Mouse (Mus musculus) CH12.LX (cell line): ENCODE results near the gene Hist1h3a. TPM values are rescaled to one million over a fixed set of nuclear protein-coding genes. Genes with fewer than 3 reads are reported as not detected.
A peak's percentile ranks its signal among the peaks of the same experiment; 100 is the strongest.

Source experiments
- DNase-seq: peaks from one replicate; pipeline ENCODE4 v3.0.0-alpha.2; 2013; ENCODE audit errors: extremely low read depth
- H3K27ac ChIP-seq: 2 replicates; pipeline ENCODE4 v1.5.1; 2012; ENCODE audit warnings: low read depth, mild to moderate bottlenecking, control low read depth, moderate library complexity; ENCODE audit not compliant: insufficient read depth
- H3K27me3 ChIP-seq: replicated peaks from 2 replicates; pipeline ENCODE3; 2012; ENCODE audit warnings: inconsistent platforms
- H3K36me3 ChIP-seq, 2 experiments: replicated peaks in 1 of 2; 2 replicates each; pipeline versions ENCODE3 to v1.6.1; 2012; ENCODE audit warnings: inconsistent platforms in 1 of 2, low read length in 1 of 2, mild to moderate bottlenecking in 1 of 2, mixed read lengths in 1 of 2, moderate library complexity in 1 of 2; ENCODE audit not compliant: control insufficient read depth in 1 of 2, insufficient read depth in 1 of 2
- H3K4me1 ChIP-seq, 2 experiments: 2 replicates each; pipeline ENCODE4 v1.6.1; 2012; ENCODE audit warnings: inconsistent platforms in 1 of 2, moderate library complexity in 1 of 2; ENCODE audit not compliant: insufficient read depth in 2 of 2, control insufficient read depth in 1 of 2
- H3K4me2 ChIP-seq: 2 replicates; pipeline ENCODE4 v1.6.1; 2012; ENCODE audit warnings: low read depth, mild to moderate bottlenecking, control low read depth; ENCODE audit not compliant: poor library complexity, insufficient read depth, severe bottlenecking
- H3K4me3 ChIP-seq, 3 experiments: fragments of 150-350 bp in 1 of 3; sonication (generic) in 1 of 3; replicated peaks in 1 of 3; 2 replicates each; pipeline versions ENCODE3 to v1.5.1; 2011 to 2012; ENCODE audit warnings: low read depth in 2 of 3, low read length in 2 of 3, mild to moderate bottlenecking in 2 of 3, moderate library complexity in 2 of 3, control low read depth in 1 of 3, improper control_type of control experiment in 1 of 3, inconsistent platforms in 1 of 3, mixed read lengths in 1 of 3; ENCODE audit not compliant: poor library complexity in 1 of 3
- H3K79me2 ChIP-seq: replicated peaks from 2 replicates; pipeline ENCODE4 v1.6.1; 2012; ENCODE audit warnings: mild to moderate bottlenecking, moderate library complexity; ENCODE audit not compliant: control insufficient read depth, poor library complexity, insufficient read depth, severe bottlenecking; ENCODE audit errors: extremely low read depth
- H3K9ac ChIP-seq: 2 replicates; pipeline ENCODE4 v1.6.1; 2012; ENCODE audit warnings: low read depth, mild to moderate bottlenecking, control low read depth, moderate library complexity; ENCODE audit not compliant: insufficient read depth
- H3K9me3 ChIP-seq: replicated peaks from 2 replicates; pipeline ENCODE3; 2012; ENCODE audit warnings: low read length, inconsistent platforms, mixed read lengths
- E2F4 ChIP-seq: IDR thresholded peaks from 2 replicates; pipeline ENCODE4 v1.6.1; 2011; ENCODE audit warnings: low read depth, low read length, improper control_type of control experiment; ENCODE audit not compliant: insufficient replicate concordance
- EP300 ChIP-seq: IDR thresholded peaks from 2 replicates; pipeline ENCODE4 v1.6.1; 2011; ENCODE audit warnings: low read length, improper control_type of control experiment
- IRF4 ChIP-seq: IDR thresholded peaks from 2 replicates; pipeline ENCODE4 v1.6.1; 2014; ENCODE audit warnings: low read depth, mild to moderate bottlenecking, inconsistent platforms, low read length, improper control_type of control experiment
- JUND ChIP-seq: conservative IDR thresholded peaks from 2 replicates; pipeline ENCODE4 v1.6.1; 2011; ENCODE audit warnings: low read depth, low read length, improper control_type of control experiment
- KAT2A ChIP-seq: IDR thresholded peaks from 2 replicates; pipeline ENCODE4 v1.6.1; 2012; ENCODE audit warnings: low read length, improper control_type of control experiment, inconsistent platforms; ENCODE audit not compliant: insufficient replicate concordance
- MAFK ChIP-seq: IDR thresholded peaks from 2 replicates; pipeline ENCODE4 v1.6.1; 2011; ENCODE audit warnings: low read length, improper control_type of control experiment; ENCODE audit not compliant: insufficient replicate concordance
- MAZ ChIP-seq: IDR thresholded peaks from 2 replicates; pipeline ENCODE4 v1.6.1; 2012; ENCODE audit warnings: low read depth, mild to moderate bottlenecking, inconsistent platforms, low read length, improper control_type of control experiment, moderate library complexity
- NRF1 ChIP-seq: IDR thresholded peaks from 2 replicates; pipeline ENCODE4 v1.6.1; 2014; ENCODE audit warnings: low read depth, mild to moderate bottlenecking, inconsistent platforms, low read length, improper control_type of control experiment, moderate library complexity
- PAX5 ChIP-seq: IDR thresholded peaks from 2 replicates; pipeline ENCODE4 v1.6.1; 2012; ENCODE audit warnings: low read length, inconsistent platforms, mixed read lengths
- POLR2A ChIP-seq: IDR thresholded peaks from 2 replicates; pipeline ENCODE4 v1.6.1; 2011; ENCODE audit warnings: low read depth, mild to moderate bottlenecking, improper control_type of control experiment, low read length
- POLR2AphosphoS2 ChIP-seq: IDR thresholded peaks from 2 replicates; pipeline ENCODE4 v1.6.1; 2011; ENCODE audit warnings: low read depth, low read length, improper control_type of control experiment
- RAD21 ChIP-seq: IDR thresholded peaks from 2 replicates; pipeline ENCODE4 v1.6.1; 2011; ENCODE audit warnings: low read depth, mild to moderate bottlenecking, low read length, improper control_type of control experiment, moderate library complexity
- SIN3A ChIP-seq: IDR thresholded peaks from 2 replicates; pipeline ENCODE4 v1.6.1; 2012; ENCODE audit warnings: low read length, improper control_type of control experiment, inconsistent platforms
- SMC3 ChIP-seq: IDR thresholded peaks from 2 replicates; pipeline ENCODE4 v1.6.1; 2011; ENCODE audit warnings: low read depth, low read length, improper control_type of control experiment
- TBP ChIP-seq: conservative IDR thresholded peaks from 2 replicates; pipeline ENCODE4 v1.6.1; 2011; ENCODE audit warnings: low read depth, low read length, improper control_type of control experiment
- TCF12 ChIP-seq: IDR thresholded peaks from 2 replicates; pipeline ENCODE4 v1.6.1; 2014; ENCODE audit warnings: low read depth, mild to moderate bottlenecking, inconsistent platforms, low read length, improper control_type of control experiment
- USF1 ChIP-seq: IDR thresholded peaks from 2 replicates; pipeline ENCODE4 v1.6.1; 2014; ENCODE audit warnings: low read depth, mild to moderate bottlenecking, inconsistent platforms, low read length, improper control_type of control experiment
- USF2 ChIP-seq: conservative IDR thresholded peaks from 2 replicates; pipeline ENCODE4 v1.6.1; 2011; ENCODE audit warnings: low read depth, low read length, improper control_type of control experiment
- ZC3H11A ChIP-seq: IDR thresholded peaks from 2 replicates; pipeline ENCODE4 v1.6.1; 2012; ENCODE audit warnings: low read depth, mild to moderate bottlenecking, inconsistent platforms, low read length, improper control_type of control experiment
- ZMIZ1 ChIP-seq: IDR thresholded peaks from 2 replicates; pipeline ENCODE4 v1.6.1; 2012; ENCODE audit warnings: low read depth, mild to moderate bottlenecking, inconsistent platforms, low read length, improper control_type of control experiment
- ZNF384 ChIP-seq: IDR thresholded peaks from 2 replicates; pipeline ENCODE4 v1.6.1; 2012; ENCODE audit warnings: low read depth, low read length, improper control_type of control experiment, inconsistent platforms
- dilution Hi-C: fragments of 300-500 bp; cut with MboI; formaldehyde crosslinking; loops from 2 replicates; pipeline ENCODE4 v1.14.3; 2020; ENCODE audit warnings: low sequenced_read_pairs; ENCODE audit not compliant: extremely low pct_unique_long_range_greater_than_20kb, extremely low pct_ligation_motif_present
- in situ Hi-C: fragments of 300-500 bp; cut with MboI; formaldehyde crosslinking; loops from 3 replicates; pipeline ENCODE4 v1.14.3; 2019; ENCODE audit warnings: low sequenced_read_pairs, low pct_ligation_motif_present, low pct_unique_long_range_greater_than_20kb, mixed read lengths
- polyA plus RNA-seq: library from polyadenylated mRNA; unstranded; fragments of >175 nt; gene quantifications from 2 replicates; pipeline ENCODE4 v1.2.1, GENCODE M21; 2012; ENCODE audit warnings: low read depth; ENCODE audit not compliant: insufficient read length
- total RNA-seq, 2 experiments: library from RNA; depleted of rRNA; stranded (reverse); fragments of 300-350 nt in 1 of 2; fragments of >200 nt in 1 of 2; gene quantifications; 2 replicates each; pipeline ENCODE4 v1.2.3; 2012 to 2014

The Hist1h3a gene
- total and polyA plus RNA-seq, 3 experiments, result 3.2 to 1,392 (median 78.5) TPM

DNA sequence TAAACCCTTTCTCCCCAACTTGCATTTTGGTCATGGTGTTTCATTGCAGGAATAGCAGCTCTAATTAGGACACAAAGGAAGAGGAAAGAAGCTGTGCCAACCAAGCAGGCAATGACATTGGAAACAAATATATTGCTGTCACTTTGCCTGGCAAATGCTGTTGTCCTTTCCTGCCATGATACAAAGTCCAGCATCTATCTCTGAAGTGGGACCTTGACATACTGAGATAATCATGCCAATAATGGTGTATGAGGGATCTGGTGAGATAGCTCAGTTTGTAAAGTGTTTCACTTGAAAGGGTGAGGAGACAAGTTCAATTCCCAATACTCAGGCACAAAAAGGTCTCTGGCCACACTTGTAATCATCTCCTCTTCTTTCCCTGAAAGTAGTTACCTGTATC is 4.6 kb upstream of the Hist1h3a start:
- H3K27me3 ChIP-seq, result no peaks in the 10 kb centered on the region
- no peak overlapping the region for H3K4me2 ChIP-seq
- in situ Hi-C loops, result loop anchor here (25.0 kb wide), 1 partner anchor 1729 kb away; the partner anchor contains the start of genes Hist1h2ag, Hist1h2ah, Hist1h2bj and Hist1h2bk
- no peaks in the 10 kb centered on the region for H3K36me3 ChIP-seq
- no peak overlapping the region for H3K27ac ChIP-seq
- no peaks in the 10 kb centered on the region for H3K79me2 ChIP-seq
- dilution Hi-C loops, result no loop called here
- no peak for DNase-seq
- no peak overlapping the region for H3K9ac ChIP-seq
- TF ChIP-seq USF1 (no peak), TCF12 (no peak), ZNF384 (no peak), POLR2A (no peak), MAFK (no peak), TBP (no peak), POLR2AphosphoS2 (no peak), RAD21 (no peak), MAZ (no peak), SMC3 (no peak), E2F4 (no peak), IRF4 (no peak), NRF1 (no peak), ZC3H11A (no peak), EP300 (no peak), JUND (no peak), SIN3A (no peak)
- no peak overlapping the region for H3K4me3 ChIP-seq
- no peaks in the 10 kb centered on the region for H3K9me3 ChIP-seq
- H3K4me1 ChIP-seq, result peaks cover 0 to 20% of the 10 kb centered on the region in 2 experiments; a peak in 2 of 4 replicates

DNA sequence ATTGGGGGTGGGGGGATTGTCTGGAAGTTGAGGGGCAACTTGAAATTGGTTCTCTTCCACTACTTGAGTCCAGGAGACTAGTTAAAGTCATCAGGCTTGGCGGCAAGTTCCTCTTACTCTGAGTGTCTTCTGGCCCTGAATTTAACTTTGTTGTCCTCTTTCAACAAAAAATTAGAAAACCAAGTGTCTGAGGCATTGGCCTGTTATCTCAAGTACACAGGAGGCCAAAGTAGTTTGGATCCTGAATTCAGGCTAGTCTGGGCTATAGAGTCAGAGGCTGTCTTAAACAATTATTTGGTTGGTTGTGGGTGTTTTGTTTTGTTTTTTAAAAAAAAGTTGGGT is 3.0 kb upstream of the Hist1h3a start:
- H3K9ac ChIP-seq, result no peak overlapping the region; the same call in 1 of the 2 replicates
- no peak overlapping the region for H3K27ac ChIP-seq
- no peak for DNase-seq
- no peaks in the 10 kb centered on the region for H3K36me3 ChIP-seq
- peaks cover 0 to 20% of the 10 kb centered on the region in 2 experiments; a peak in 2 of 4 replicates for H3K4me1 ChIP-seq
- no peak overlapping the region for H3K4me3 ChIP-seq
- H3K4me2 ChIP-seq, result peak overlapping the region; percentile 88; the same call in 1 of the 2 replicates
- H3K79me2 ChIP-seq, result no peaks in the 10 kb centered on the region
- no peaks in the 10 kb centered on the region for H3K27me3 ChIP-seq
- no peaks in the 10 kb centered on the region for H3K9me3 ChIP-seq
- in situ Hi-C loops, result loop anchor here (25.0 kb wide), 1 partner anchor 1728 kb away; the partner anchor contains the start of genes Hist1h2ag, Hist1h2ah, Hist1h2bj and Hist1h2bk
- dilution Hi-C loops, result no loop called here
- TF ChIP-seq MAZ (no peak), KAT2A (no peak), SIN3A (no peak), SMC3 (no peak), USF2 (no peak), USF1 (no peak), ZMIZ1 (no peak), PAX5 (no peak)
